Mouse (Mus musculus) spleen, postnatal 10 days (tissue): ENCODE measurements around the gene Mpl.

Source experiments
- DNase-seq, 2 experiments: peaks; one replicate each; pipeline ENCODE4 v3.0.0; 2021 to 2022; ENCODE audit warnings: low spot score in 2 of 2

Gene Mpl

GRCm38 (mm10) chr4:118457345-118457975 is at the start of gene Mpl:
Mpl (minus strand) TSS chr4:118457513.
- DNase-seq, result no peak

- DNase-seq, result no peak
Observed at GRCm38 (mm10) chr4:118505551-118505950, 48.2 kb upstream of the Mpl start.

GRCm38 (mm10) chr4:118500792-118501191 is 43.5 kb upstream of the Mpl start:
- DNase-seq, result no peak

GRCm38 (mm10) chr4:118500171-118500724 is 42.9 kb upstream of the Mpl start:
- no peak for DNase-seq

- no peak for DNase-seq
Observed at GRCm38 (mm10) chr4:118490461-118490860, 33.1 kb upstream of the Mpl start.

GRCm38 (mm10) chr4:118489717-118490132 is 32.4 kb upstream of the Mpl start, which contains the start of gene Tie1:
Tie1 (minus strand) TSS chr4:118490061.
- no peak for DNase-seq

- no peak for DNase-seq
Observed at GRCm38 (mm10) chr4:118476773-118477530, 19.6 kb upstream of the Mpl start.

GRCm38 (mm10) chr4:118472687-118473086 is 15.4 kb upstream of the Mpl start:
- DNase-seq, result no peak

- no peak for DNase-seq
Observed at GRCm38 (mm10) chr4:118471281-118471680, 14.0 kb upstream of the Mpl start.

GRCm38 (mm10) chr4:118465697-118466163 is 8.4 kb upstream of the Mpl start:
- no peak for DNase-seq

- DNase-seq, result no peak
Observed at GRCm38 (mm10) chr4:118464956-118465355, 7.6 kb upstream of the Mpl start.

- no peak for DNase-seq
Observed at GRCm38 (mm10) chr4:118446415-118447153, 10.7 kb downstream of the Mpl start.

- DNase-seq, result no peak
Observed at GRCm38 (mm10) chr4:118445781-118446414, 11.4 kb downstream of the Mpl start.

- no peak for DNase-seq
Observed at GRCm38 (mm10) chr4:118445088-118445487, 12.2 kb downstream of the Mpl start.

- peak; percentile 59 to 61 for DNase-seq
Observed at GRCm38 (mm10) chr4:118437829-118438253, 19.5 kb downstream of the Mpl start.

GRCm38 (mm10) chr4:118436820-118437603 is 20.3 kb downstream of the Mpl start, which contains the start of gene Cdc20:
Cdc20 (minus strand) TSS chr4:118437352.
- peak; percentile 88 to 91 for DNase-seq

GRCm38 (mm10) chr4:118432332-118432731 is 25.0 kb downstream of the Mpl start:
- DNase-seq, result no peak

GRCm38 (mm10) chr4:118429215-118429895 is 28.0 kb downstream of the Mpl start:
- peak in 1 of 2 experiments; percentile 42 for DNase-seq

- DNase-seq, result no peak
Observed at GRCm38 (mm10) chr4:118428531-118429214, 28.6 kb downstream of the Mpl start.
